Mouse (Mus musculus) R1 (cell line): Measurements from ENCODE around the gene Vmn1r197.
"Not testable (repeated sequence)": the region's sequence is repeated elsewhere in the genome, so short reads cannot be mapped to it uniquely, and the experiment has no call there.

Experiments used
- DNase-seq: peaks from one replicate; pipeline ENCODE4 v3.0.0-alpha.2; 2018; ENCODE audit warnings: low read depth, low spot score

Gene Vmn1r197

DNA sequence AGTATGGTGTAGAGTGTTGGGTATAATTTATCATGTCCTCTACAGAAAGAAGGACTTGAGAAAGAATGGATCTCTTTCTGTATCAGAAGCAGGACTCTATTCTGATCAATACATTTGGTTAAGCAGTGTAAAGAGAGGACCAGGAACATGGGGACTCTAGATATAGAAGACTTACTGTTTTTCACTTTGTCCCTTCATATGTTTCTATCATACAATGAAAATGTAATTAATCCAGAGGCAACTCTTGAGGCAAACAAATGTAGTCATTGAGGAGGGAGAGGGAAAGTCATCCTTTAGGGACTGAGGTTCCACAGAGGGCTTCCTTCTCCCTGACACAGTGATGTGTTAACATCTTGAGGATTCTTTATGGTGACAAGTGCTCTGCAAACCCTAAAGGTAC, at the start of gene Vmn1r197:
Gene Vmn1r197, plus strand, starts transcription at position 301 of the 400 bp plus-strand sequence.
- DNase-seq: no peak

DNA sequence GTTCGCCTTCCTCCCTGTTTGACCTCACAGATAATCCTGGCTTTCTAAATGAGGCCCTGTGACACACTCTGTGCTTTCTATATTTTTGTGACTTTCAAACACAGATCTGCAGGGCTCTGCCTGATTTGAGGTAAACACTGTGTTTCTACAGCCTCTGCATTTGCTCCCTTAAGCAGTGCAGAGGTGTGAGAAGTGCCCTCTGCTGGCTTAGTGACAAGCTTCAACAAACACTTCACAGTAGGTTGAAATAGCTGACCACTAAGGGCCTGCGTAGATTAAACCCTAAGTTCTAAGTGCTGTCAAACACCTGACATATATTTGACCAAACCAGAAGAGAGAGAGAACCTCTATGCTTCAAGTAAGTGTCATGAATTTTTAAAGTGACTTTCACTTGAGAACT, 39.8 kb upstream of the Vmn1r197 start:
- DNase-seq: no peak

DNA sequence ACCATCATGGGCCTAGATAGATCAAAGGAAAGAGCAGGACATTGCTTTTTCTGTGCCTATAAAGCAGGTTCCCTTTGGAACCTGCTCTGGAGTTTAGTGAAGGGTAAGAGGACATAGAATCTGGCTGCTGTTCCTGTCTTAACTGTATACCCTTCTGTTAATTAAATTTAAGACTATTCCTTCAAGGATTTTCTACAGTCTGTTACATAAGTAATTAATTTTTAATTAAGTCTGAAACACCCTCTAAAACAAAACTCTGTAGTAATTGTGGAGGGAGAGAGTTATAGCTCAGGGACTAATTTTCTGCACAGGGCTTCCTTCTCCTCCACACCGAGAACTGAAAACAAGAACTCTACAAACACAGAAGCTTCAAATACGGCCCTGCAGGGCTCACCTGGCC, 34.8 kb upstream of the Vmn1r197 start, which contains the start of gene Vmn1r196:
Gene Vmn1r196, plus strand, starts transcription at position 301 of the 400 bp plus-strand sequence.
- no peak for DNase-seq

DNA sequence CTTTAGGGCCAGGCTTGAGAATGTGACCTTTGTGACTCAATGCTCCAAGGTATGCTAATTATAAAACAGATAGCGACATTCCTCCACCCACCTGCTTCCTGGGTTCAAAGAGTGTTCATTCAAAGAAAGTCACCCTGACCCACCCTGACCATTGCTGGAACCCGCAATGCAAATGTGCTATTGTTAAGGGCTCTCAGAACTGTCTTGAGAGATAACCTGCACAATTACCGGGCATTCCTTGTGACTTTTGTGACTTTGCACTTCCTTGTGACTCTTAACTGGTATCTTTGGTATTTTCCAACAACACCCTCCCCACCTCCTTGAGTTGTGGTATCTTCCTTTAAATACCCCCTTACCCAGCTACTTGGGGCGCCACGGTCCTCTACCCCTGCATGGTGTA, 16.3 kb upstream of the Vmn1r197 start:
- peak; percentile 71 for DNase-seq

DNA sequence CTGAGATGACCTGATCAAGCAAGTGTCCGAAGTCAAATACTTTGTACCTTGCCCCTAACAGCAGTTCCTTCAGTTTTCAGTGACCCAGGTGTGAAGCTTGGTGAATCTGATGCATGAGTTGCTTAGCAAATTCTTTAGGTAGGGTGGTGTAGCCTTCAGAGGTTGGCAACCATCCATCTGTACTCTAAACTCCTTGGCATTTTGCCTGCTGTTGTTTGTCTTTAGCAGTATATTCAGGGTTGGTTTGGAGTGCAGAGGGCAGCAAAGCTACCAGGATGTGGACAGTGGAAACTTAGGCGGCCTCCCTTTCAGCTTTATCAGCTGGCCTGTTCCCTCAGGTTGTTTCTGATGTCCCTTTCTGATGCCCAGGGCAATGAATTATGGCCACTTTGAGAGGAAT, 9.0 kb upstream of the Vmn1r197 start:
- no peak for DNase-seq

DNA sequence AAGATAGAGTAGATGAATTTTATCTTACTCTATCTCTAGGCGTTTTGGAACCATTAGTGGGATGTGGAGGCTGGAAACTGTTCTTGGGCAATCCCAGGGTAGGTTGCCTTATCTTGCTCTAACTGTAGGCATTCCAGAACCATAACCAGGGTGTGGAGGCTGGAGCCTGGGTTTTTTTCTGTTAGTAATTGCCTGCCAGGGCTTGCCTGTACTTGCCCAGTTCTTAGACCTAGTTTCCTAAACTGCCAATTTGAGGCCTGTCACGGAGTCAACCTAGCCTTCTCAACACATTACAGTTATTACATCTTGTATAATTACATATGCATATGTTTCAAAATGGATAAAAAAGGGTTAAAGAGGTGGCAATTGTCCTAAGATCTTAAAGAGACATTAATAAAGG, 7.0 kb upstream of the Vmn1r197 start:
- DNase-seq: no peak

DNA sequence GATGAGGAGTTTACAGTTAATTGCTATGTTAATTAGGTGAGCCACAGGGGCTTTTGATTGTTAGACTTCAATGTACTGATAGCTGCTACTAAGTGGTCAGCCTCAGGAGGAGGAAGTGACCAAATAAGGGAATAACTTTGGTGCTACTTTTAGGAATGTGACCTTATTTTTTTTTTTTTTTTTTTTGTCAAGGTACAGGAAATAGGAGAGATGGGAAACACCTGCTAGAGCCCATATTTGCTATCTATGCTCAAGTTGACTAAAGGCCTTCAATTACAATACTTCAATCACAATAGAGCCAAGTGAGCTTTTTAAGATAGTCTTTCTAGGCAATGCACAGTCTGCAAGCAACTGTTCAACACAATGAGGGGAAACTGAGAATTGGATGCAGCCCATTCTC, 4.3 kb upstream of the Vmn1r197 start:
- peak; percentile 75 for DNase-seq

DNA sequence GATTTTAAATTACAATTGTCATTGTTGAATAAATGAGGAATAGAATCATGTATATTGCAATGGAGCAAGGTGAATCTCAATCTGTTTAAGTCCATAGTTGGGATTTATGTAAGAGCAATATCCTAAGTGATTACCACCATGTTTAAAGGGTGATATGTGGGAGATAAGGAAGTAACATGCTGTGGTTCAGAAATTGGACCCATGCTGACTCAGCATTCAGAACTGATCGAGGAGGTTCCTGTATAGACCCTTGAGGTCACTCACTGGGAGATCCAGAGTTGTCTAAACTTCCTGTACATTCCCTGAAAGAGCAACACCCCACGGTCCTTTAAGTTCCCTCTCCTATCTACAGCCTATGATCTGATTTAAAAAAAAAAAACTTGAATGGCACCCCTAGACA, 8.9 kb downstream of the Vmn1r197 start:
- no peak for DNase-seq

DNA sequence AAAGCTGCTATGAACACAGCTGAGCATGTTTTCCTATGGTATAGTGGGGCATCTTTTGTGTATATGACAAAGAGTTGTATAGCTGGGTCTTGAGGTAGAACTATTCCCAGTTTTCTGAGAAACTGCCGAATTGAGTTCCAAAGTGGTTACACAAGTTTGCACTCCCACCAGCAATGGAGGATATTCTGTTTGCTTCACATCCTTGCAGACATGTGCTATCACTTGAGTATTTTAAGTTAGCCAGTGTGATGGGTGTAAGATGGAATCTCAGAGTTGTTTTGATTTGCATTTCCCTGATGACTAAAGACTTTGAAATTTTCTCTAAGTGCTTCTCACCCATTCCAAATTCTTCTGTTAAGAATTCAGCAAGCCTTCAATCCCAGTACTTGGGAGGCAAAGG, 11.2 kb downstream of the Vmn1r197 start:
- no peak for DNase-seq

DNA sequence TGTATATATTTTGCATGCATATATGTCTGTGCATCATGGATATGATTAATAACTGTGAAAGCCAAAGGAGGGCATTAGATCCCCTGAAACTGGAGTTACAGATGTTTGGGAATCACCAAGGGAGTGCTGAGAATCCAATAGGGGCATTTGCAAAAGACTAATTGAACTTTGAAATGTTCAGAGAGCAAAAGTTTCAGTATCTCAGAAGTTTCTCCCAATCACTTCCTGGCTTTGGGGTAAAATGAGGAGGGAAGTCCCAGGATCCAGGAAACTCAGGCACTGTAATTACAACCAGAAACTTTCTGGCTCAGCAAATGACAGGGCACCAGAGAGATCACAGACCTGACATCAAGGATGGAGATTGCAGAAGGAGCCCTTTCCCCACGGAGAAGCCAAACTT, 25.7 kb downstream of the Vmn1r197 start, which contains the start of gene Vmn1r198:
Gene Vmn1r198, plus strand, starts transcription at position 301 of the 400 bp plus-strand sequence.
- DNase-seq: no peak

DNA sequence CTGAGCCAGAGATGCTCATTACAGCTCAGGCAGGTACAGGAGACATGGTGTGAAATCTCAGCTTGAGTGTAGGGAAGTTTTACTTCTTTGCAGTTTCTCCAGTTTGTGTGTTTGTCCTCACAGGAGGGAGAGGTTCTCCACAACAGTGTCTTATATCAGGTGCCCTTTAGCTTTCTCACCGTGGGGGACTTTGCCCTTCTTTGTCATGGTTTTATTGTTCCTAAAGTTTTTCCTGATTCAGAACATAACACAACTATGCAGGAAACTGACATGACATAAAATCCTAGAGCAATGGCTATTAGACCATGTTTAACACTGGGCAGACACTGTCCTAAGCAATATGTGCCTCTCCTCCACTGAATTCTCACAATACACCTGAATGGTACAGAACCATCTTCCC, 26.4 kb downstream of the Vmn1r197 start:
- DNase-seq: no peak

DNA sequence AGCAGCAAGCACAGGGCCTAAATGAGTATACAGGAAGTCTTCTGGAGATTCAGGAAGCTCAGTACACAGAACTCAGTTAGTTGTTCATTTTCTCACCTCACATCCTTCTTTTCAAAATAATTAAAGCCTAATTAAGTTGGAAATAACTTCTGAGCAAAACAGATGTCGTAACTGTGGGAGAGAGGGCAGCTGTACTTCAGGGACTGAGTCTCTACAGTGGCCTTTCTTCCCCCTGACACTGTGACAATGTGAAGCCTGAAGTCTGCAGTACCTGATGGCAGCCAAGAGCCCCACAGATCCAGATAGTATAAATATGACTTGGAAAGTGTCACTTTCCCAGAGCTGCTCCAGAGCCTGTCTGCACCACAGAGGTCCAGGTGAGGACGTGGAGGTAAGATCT, 55.1 kb downstream of the Vmn1r197 start, which contains the start of gene Vmn1r199:
Gene Vmn1r199, plus strand, starts transcription at position 301 of the 400 bp plus-strand sequence.
- no peak for DNase-seq

DNA sequence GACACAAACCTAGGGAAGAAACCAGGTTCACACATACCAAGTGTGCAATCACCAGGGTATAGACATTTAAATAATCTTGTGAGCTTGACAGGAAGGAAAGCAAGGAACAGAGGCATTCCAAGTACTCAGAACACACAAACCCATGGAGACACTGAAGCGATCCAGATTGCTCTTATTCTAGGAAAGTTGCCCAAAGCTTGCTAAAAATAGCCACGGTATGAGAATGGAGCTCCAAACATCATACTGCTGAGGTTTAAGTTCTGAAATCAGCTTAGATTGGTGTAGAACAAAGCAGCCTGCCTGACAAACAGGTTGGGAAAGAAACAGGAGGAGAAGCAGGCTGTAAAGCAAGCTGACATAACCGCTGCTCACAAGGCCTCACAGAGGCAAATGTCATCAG, 56.7 kb downstream of the Vmn1r197 start:
- DNase-seq: not testable (repeated sequence)
